26 mouse cellular contexts compared by ENCODE assay signal in the genomic region with DNA sequence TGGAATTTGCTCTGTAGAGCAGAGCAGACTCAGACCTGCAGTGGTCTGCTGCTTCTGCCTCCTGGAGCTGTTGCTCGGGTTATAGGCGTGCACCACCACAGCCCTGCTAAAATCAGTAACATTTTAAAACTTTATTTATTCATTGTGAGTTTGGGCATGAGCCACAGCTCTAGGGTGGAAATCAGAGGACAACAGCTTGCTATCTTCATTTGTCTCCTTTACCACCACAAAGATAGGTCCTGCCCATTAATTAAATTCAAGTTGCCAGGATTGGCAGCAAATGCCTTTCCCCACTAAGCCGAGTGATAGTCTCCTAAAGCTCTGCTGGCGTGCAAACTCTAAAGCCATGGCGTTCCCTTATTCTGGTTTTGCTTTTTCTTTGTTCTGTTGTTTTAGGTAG. TPM values are rescaled to one million over a fixed set of nuclear protein-coding genes. Genes with fewer than 3 reads are reported as not detected.
A peak's percentile ranks its signal among the peaks of the same experiment; 100 is the strongest.
DNase-seq lines count a peak whose midpoint lies in the region; ATAC-seq and TF ChIP-seq lines count a peak whose summit lies in the region.
"Had no signal": no experiment of that assay in that cellular context is flagged by ENCODE, and none has a peak within 500 bp of the region (broad histone marks: within the 10 kb centered on the region; RNA-seq: fewer than 3 reads in every experiment).

No protein-coding gene starts in this region.

- no peak overlapping the region for H3K27ac ChIP-seq in heart, postnatal 0 days (ENCODE audit: low read depth)
- 0 out of 2 replicates have a peak overlapping the region, but pooled peaks have one; percentile 13 for H3K27ac ChIP-seq in liver, embryonic 16.5 days (ENCODE audit: low read length)
- H3K27ac ChIP-seq in intestine, embryonic 16.5 days (ENCODE audit: low read length): no peak overlapping the region
- H3K27ac ChIP-seq: embryonic facial prominence, embryonic 15.5 days; forebrain, embryonic 12.5 days; hindbrain, embryonic 12.5 days; limb, embryonic 10.5 days; midbrain, embryonic 12.5 days; neural tube, embryonic 12.5 days had no signal

- H3K9ac ChIP-seq in heart, postnatal 0 days (replicated peaks; ENCODE audit: low read depth, low read length): no peak overlapping the region; the same call in 1 of the 2 replicates
- peak overlapping the region; percentile 10; the same call in 1 of the 2 replicates for H3K9ac ChIP-seq in liver, embryonic 16.5 days (ENCODE audit: low read depth, low read length)
- no peak overlapping the region for H3K9ac ChIP-seq in intestine, embryonic 16.5 days (ENCODE audit: low read depth, low read length)
- H3K9ac ChIP-seq: embryonic facial prominence, embryonic 15.5 days; forebrain, embryonic 12.5 days; hindbrain, embryonic 12.5 days; midbrain, embryonic 12.5 days; neural tube, embryonic 12.5 days had no signal

- no peaks in the 10 kb centered on the region for H3K9me3 ChIP-seq in heart, postnatal 0 days (replicated peaks; ENCODE audit: control insufficient read depth, low read length)
- H3K9me3 ChIP-seq in G1E (replicated peaks): no peaks in the 10 kb centered on the region
- no peaks in the 10 kb centered on the region for H3K9me3 ChIP-seq in liver, embryonic 16.5 days (replicated peaks; ENCODE audit: control insufficient read depth, low read length)
- H3K9me3 ChIP-seq in intestine, embryonic 16.5 days (ENCODE audit: control insufficient read depth, low read length): no peaks in the 10 kb centered on the region
- H3K9me3 ChIP-seq: embryonic facial prominence, embryonic 15.5 days; forebrain, embryonic 12.5 days; hindbrain, embryonic 12.5 days; limb, embryonic 10.5 days; midbrain, embryonic 12.5 days; neural tube, embryonic 12.5 days had no signal

- H3K4me1 ChIP-seq in heart, postnatal 0 days (ENCODE audit: control insufficient read depth, insufficient read depth): peaks cover 12% of the 10 kb centered on the region; the same call in 1 of the 2 replicates
- H3K4me1 ChIP-seq in G1E (ENCODE audit: insufficient read depth, low read depth, low read length): peaks cover 64% of the 10 kb centered on the region
- peaks cover 52% of the 10 kb centered on the region for H3K4me1 ChIP-seq in liver, embryonic 16.5 days (ENCODE audit: control insufficient read depth, low read depth, low read length)
- peaks cover 19% of the 10 kb centered on the region for H3K4me1 ChIP-seq in intestine, embryonic 16.5 days (ENCODE audit: control insufficient read depth, insufficient read depth, low read length)

- 47% methylated on average over 5 of the region's 5 CpGs for WGBS in heart, postnatal 0 days
- WGBS in liver, embryonic 16.5 days (ENCODE audit: insufficient replicate concordance): 41% methylated on average over 5 of the region's 5 CpGs
- 75% methylated on average over 5 of the region's 5 CpGs for WGBS in intestine, embryonic 16.5 days

- TF ChIP-seq EP300 in heart, postnatal 0 days (IDR thresholded peaks at IDR 0.05; ENCODE audit: low read depth): no peak

- no peaks in the 10 kb centered on the region for H3K36me3 ChIP-seq in heart, postnatal 0 days (replicated peaks; ENCODE audit: control insufficient read depth, insufficient read depth, low read length)
- H3K36me3 ChIP-seq in G1E (replicated peaks): peaks cover 47% of the 10 kb centered on the region
- H3K36me3 ChIP-seq in liver, embryonic 16.5 days (ENCODE audit: control insufficient read depth, insufficient read depth): no peaks in the 10 kb centered on the region
- no peaks in the 10 kb centered on the region for H3K36me3 ChIP-seq in intestine, embryonic 16.5 days (ENCODE audit: control insufficient read depth, insufficient read depth, low read length)
- H3K36me3 ChIP-seq: embryonic facial prominence, embryonic 15.5 days; forebrain, embryonic 12.5 days; hindbrain, embryonic 12.5 days; limb, embryonic 10.5 days; midbrain, embryonic 12.5 days; neural tube, embryonic 12.5 days had no signal

- no peak for TF ChIP-seq CTCF in heart, postnatal 0 days (IDR thresholded peaks at IDR 0.05; ENCODE audit: low read depth)
- TF ChIP-seq CTCF in G1E (IDR thresholded peaks at IDR 0.05; ENCODE audit: low read depth, low read length): no peak

- DNase-seq in heart, postnatal 0 days (ENCODE audit: low spot score): no peak
- no peak for DNase-seq in heart, adult 18-20 months
- DNase-seq in G1E (ENCODE audit: low spot score): no peak
- peak; percentile 34 for DNase-seq in c-Kit-positive CD71-positive TER-119-negative erythroid progenitor cells, embryonic 14.5 days (ENCODE audit: low read depth)
- DNase-seq in cerebellum, adult 11-12 months: no peak
- DNase-seq in thymus, postnatal 10 days (ENCODE audit: low spot score in 2 of 2): no peak
- DNase-seq: adrenal gland, postnatal 10 days; B cell, adult 2 months; cerebellum, adult 8-10 months; cerebellum, postnatal 36 days; gastrocnemius, postnatal 25 days; heart, postnatal 14 days; kidney, adult 8-10 months; lung, postnatal 10 days; right cerebral cortex, postnatal 14 days; thymus, postnatal 14 days had no signal

- no peak overlapping the region for H3K4me3 ChIP-seq in heart, postnatal 0 days (ENCODE audit: low read depth, low read length)
- peak overlapping the region; percentile 2; the same call in 1 of the 2 replicates for H3K4me3 ChIP-seq in G1E (ENCODE audit: low read depth, low read length)
- no peak overlapping the region for H3K4me3 ChIP-seq in liver, embryonic 16.5 days (ENCODE audit: low read depth, low read length)
- H3K4me3 ChIP-seq in intestine, embryonic 16.5 days (ENCODE audit: low read length): no peak overlapping the region
- H3K4me3 ChIP-seq: embryonic facial prominence, embryonic 15.5 days; forebrain, embryonic 12.5 days; hindbrain, embryonic 12.5 days; limb, embryonic 10.5 days; midbrain, embryonic 12.5 days; neural tube, embryonic 12.5 days had no signal

- H3K4me2 ChIP-seq in heart, postnatal 0 days (ENCODE audit: low read depth, low read length): 0 out of 2 replicates have a peak overlapping the region, but pooled peaks have one; percentile 2
- H3K4me2 ChIP-seq in liver, embryonic 16.5 days (ENCODE audit: low read depth, low read length): no peak overlapping the region
- H3K4me2 ChIP-seq in intestine, embryonic 16.5 days (ENCODE audit: low read depth, low read length): no peak overlapping the region
- H3K4me2 ChIP-seq: embryonic facial prominence, embryonic 15.5 days; forebrain, embryonic 12.5 days; hindbrain, embryonic 12.5 days; midbrain, embryonic 12.5 days; neural tube, embryonic 12.5 days had no signal

- H3K27me3 ChIP-seq in heart, postnatal 0 days (ENCODE audit: control insufficient read depth, insufficient read depth, low read length): no peaks in the 10 kb centered on the region
- H3K27me3 ChIP-seq in G1E (ENCODE audit: insufficient read depth, low read length): no peaks in the 10 kb centered on the region
- H3K27me3 ChIP-seq in liver, embryonic 16.5 days (ENCODE audit: control insufficient read depth, insufficient read depth, low read depth, low read length): no peaks in the 10 kb centered on the region
- H3K27me3 ChIP-seq in intestine, embryonic 16.5 days (replicated peaks; ENCODE audit: control insufficient read depth, insufficient read depth, low read length): no peaks in the 10 kb centered on the region
- H3K27me3 ChIP-seq: CH12.LX; embryonic facial prominence, embryonic 15.5 days; forebrain, embryonic 12.5 days; hindbrain, embryonic 12.5 days; midbrain, embryonic 12.5 days; neural tube, embryonic 12.5 days had no signal

- ATAC-seq in heart, postnatal 0 days (ENCODE audit: insufficient read depth, low read depth): no peak
- no peak for ATAC-seq in G1E (ENCODE audit: extremely low read depth, insufficient number of reproducible peaks, low FRiP score, poor library complexity, severe bottlenecking)
- no peak for ATAC-seq in liver, embryonic 16.5 days (ENCODE audit: low read depth)
- ATAC-seq in intestine, embryonic 16.5 days: no peak
- ATAC-seq: activated CD4-positive, CD25-positive, alpha-beta regulatory T cell, adult 4 months had no signal

RNA-seq across cellular contexts. Expression of a gene that starts 4.9 kb away (rescaled TPM):
- total RNA-seq in heart, postnatal 0 days (2014; rRNA removed; ENCODE audit: low replicate concordance): 30.8 and 46.9 TPM in 2 replicates
- 10.8 and 11.1 TPM in 2 replicates for polyA plus RNA-seq in heart, postnatal 0 days (2015; fragmentation: Nextera tagmentation; extraction: Ambion mirVana)
- total RNA-seq in heart, adult 18-20 months (2021): 10 to 100 TPM; 21.8 to 23.4 TPM
- total RNA-seq in G1E (2014; fragmentation: Nextera tagmentation) (147 and 169 TPM in 2 replicates), G1E (2017) (65.6 and 76.7 TPM in 2 replicates)
- polyA plus RNA-seq in G1E (2012): 50.3 and 75.0 TPM in 2 replicates
- 41.9 and 42.0 TPM in 2 replicates for polyA plus RNA-seq in liver, embryonic 16.5 days (2015; fragmentation: Nextera tagmentation; extraction: Ambion mirVana)
- 17.3 and 22.2 TPM in 2 replicates for polyA plus RNA-seq in intestine, embryonic 16.5 days (2015; fragmentation: Nextera tagmentation; extraction: Ambion mirVana)
